Mouse (Mus musculus) stomach, postnatal 0 days (tissue): Measurements from ENCODE around the gene Zbtb20. TPM values are rescaled to one million over a fixed set of nuclear protein-coding genes. Genes with fewer than 3 reads are reported as not detected.
A peak's percentile ranks its signal among the peaks of the same experiment; 100 is the strongest.

Experiments
- ATAC-seq: fragments of 200-750 bp; cut with Nextera tagmentation; 2 replicates; pipeline ENCODE4 v1.8.0; 2017; ENCODE audit not compliant: low FRiP score, low TSS enrichment
- DNase-seq: peaks from one replicate; pipeline ENCODE4 v3.0.0-alpha.2; 2016; ENCODE audit warnings: low spot score
- H3K27ac ChIP-seq: fragments of 300-500 bp; sonication (generic); replicated peaks from 2 replicates; pipeline ENCODE4 v1.5.1; 2014; ENCODE audit warnings: mild to moderate bottlenecking, control low read depth
- H3K27me3 ChIP-seq: fragments of 300-500 bp; sonication (generic); 2 replicates; pipeline ENCODE4 v1.6.1; 2014; ENCODE audit warnings: low read length; ENCODE audit not compliant: control insufficient read depth, insufficient read depth
- H3K36me3 ChIP-seq: fragments of 300-500 bp; sonication (generic); 2 replicates; pipeline ENCODE4 v1.6.1; 2014; ENCODE audit warnings: low read length, mixed read lengths; ENCODE audit not compliant: control insufficient read depth, insufficient read depth
- H3K4me1 ChIP-seq: fragments of 300-500 bp; sonication (generic); replicated peaks from 2 replicates; pipeline ENCODE4 v1.6.1; 2014; ENCODE audit warnings: antibody characterized with exemption; ENCODE audit not compliant: control insufficient read depth, insufficient read depth
- H3K4me2 ChIP-seq: fragments of 300-500 bp; sonication (generic); replicated peaks from 2 replicates; pipeline ENCODE4 v1.6.1; 2014; ENCODE audit warnings: low read depth, mild to moderate bottlenecking, control low read depth, moderate library complexity
- H3K4me3 ChIP-seq: fragments of 300-500 bp; sonication (generic); 2 replicates; pipeline ENCODE4 v1.5.1; 2014; ENCODE audit warnings: low read depth, low read length, control low read depth
- H3K9ac ChIP-seq: fragments of 300-500 bp; sonication (generic); 2 replicates; pipeline ENCODE4 v1.6.1; 2014; ENCODE audit warnings: mild to moderate bottlenecking, low read length, control low read depth, mixed read lengths
- H3K9me3 ChIP-seq: fragments of 300-500 bp; sonication (generic); 2 replicates; pipeline ENCODE4 v1.6.1; 2016; ENCODE audit warnings: low read length; ENCODE audit not compliant: control insufficient read depth
- CTCF ChIP-seq: IDR thresholded peaks from 2 replicates; pipeline ENCODE4 v1.5.1; 2016; ENCODE audit warnings: antibody characterized with exemption, low read depth, mild to moderate bottlenecking, moderate library complexity
- EP300 ChIP-seq: optimal IDR thresholded peaks from 2 replicates; pipeline ENCODE3; 2016; ENCODE audit warnings: antibody characterized with exemption
- WGBS: fragments of 180-500 bp; shearing (Covaris S2); extraction: QIAGEN DNeasy Blood & Tissue Kit; methylation state at CpG from one replicate; pipeline ENCODE4 v1.1.7; 2014; 5-methylcytosine and 5-hydroxymethylcytosine counted together
- polyA plus RNA-seq: library from polyadenylated mRNA; unstranded; fragments of >200 nt; fragmentation: Nextera tagmentation; extraction: Ambion mirVana; gene quantifications from 2 replicates; pipeline ENCODE4 v1.2.1, GENCODE M21; 2015

The Zbtb20 gene
- polyA plus RNA-seq, 1 experiment from 2014 or later, result 15.7 TPM

DNA sequence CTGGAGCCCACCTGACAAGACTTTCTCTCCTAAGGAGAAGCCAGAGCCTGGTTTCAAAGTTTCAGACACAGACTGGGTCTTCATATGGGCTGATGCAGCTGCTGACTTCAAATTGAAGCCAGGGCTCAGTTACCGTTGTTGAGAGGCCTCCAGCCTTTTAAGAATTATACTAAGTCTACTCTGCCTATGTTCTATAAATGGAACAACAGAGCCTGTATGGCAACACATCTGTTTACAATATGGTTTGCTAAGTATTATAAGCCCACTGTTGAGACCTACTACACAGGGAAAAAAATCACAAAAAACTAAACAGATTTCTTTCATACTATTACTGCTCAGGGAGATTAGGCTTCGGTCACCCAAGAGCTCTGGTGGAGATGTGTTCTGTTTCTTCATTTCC, 12.4 kb upstream of the Zbtb20 start:
- no peaks in the 10 kb centered on the region for H3K9me3 ChIP-seq
- ATAC-seq, result no peak
- DNase-seq, result no peak
- no peak overlapping the region for H3K4me3 ChIP-seq
- no peak overlapping the region for H3K4me2 ChIP-seq
- TF ChIP-seq EP300, result no peak
- TF ChIP-seq CTCF, result no peak
- 61% methylated on average over 2 of the region's 2 CpGs for WGBS
- H3K27ac ChIP-seq, result no peak overlapping the region
- no peak overlapping the region for H3K9ac ChIP-seq
- H3K36me3 ChIP-seq, result no peaks in the 10 kb centered on the region
- H3K4me1 ChIP-seq, result no peaks in the 10 kb centered on the region
- no peaks in the 10 kb centered on the region for H3K27me3 ChIP-seq

DNA sequence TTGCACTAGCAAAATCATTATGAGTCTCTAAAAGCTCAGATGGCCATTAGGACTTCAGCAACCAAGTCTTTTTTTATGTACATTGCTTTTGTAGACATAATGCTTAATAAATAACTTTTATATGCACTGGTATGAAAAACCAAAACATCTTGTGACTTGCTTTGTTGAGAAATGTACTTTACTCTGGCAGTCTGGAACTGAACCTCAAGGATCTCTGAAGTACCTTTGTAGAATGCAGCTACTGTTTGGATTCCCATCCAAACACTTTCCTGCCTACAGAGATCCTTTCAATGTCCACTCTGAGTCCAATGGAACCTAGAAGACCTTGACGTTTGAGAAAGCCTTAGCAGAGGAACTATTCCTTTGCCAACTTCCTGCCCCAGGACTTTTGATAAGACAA, 9.6 kb upstream of the Zbtb20 start:
- WGBS, result 37% methylated on average over 1 of the region's 1 CpGs

DNA sequence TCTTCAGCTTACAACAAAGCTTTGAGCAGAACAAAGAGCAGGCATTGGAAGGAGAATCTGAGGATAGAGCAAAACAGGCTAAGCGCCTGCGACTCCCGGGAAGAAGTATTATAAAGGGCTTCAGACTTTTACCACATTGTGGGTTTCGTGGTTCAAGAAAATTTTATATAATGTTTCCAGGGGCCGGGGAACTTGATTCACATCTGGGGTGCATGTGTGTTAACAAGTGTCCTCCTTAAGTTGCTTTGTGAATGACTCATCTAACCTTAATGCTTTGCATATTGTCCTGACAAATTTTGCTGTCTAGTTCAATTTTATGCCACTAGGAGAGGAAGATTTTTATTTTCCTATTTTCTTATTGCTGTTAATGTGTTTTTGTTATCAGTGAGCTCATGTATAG, 3.6 kb upstream of the Zbtb20 start:
- Histone ChIP-seq H3K27me3 (no peaks in the 10 kb centered on the region), H3K9me3 (no peaks in the 10 kb centered on the region), H3K4me3 (no peak overlapping the region), H3K4me2 (no peak overlapping the region), H3K4me1 (no peaks in the 10 kb centered on the region), H3K9ac (no peak overlapping the region), H3K27ac (no peak overlapping the region), H3K36me3 (no peaks in the 10 kb centered on the region)
- no peak for DNase-seq
- TF ChIP-seq CTCF (no peak), EP300 (no peak)
- 89% methylated on average over 5 of the region's 5 CpGs for WGBS
- ATAC-seq, result no peak

More for the DNA sequence above, 9.6 kb upstream of the Zbtb20 start:
- no peaks in the 10 kb centered on the region for H3K4me1 ChIP-seq
- no peak overlapping the region for H3K4me3 ChIP-seq
- no peak for ATAC-seq
- H3K27ac ChIP-seq, result no peak overlapping the region
- no peak overlapping the region for H3K9ac ChIP-seq
- H3K4me2 ChIP-seq, result no peak overlapping the region
- no peak for TF ChIP-seq EP300
- no peak for TF ChIP-seq CTCF
- no peaks in the 10 kb centered on the region for H3K27me3 ChIP-seq
- no peaks in the 10 kb centered on the region for H3K9me3 ChIP-seq
- no peak for DNase-seq
- no peaks in the 10 kb centered on the region for H3K36me3 ChIP-seq

DNA sequence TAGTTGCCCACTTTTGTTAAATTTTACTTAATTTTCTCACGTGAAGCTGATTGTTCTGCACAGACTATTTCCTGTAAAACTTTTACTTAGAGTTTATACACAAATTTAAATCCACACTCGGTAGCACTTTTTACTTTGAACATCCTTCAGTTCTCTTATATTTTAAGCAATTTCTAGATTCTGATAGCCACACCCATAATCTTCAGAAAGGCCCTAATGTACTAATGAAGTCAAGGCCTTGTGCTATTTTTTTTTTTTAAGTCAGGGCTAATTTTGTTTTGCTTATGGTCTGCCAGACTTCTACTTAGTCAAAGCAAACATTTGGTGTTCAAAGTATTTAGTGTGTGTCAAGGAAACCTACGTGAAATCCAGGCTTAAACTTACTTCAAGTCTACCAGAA, 1.7 kb upstream of the Zbtb20 start:
- H3K4me1 ChIP-seq, result no peaks in the 10 kb centered on the region
- no peak for DNase-seq
- WGBS, result 39% methylated on average over 3 of the region's 3 CpGs
- no peaks in the 10 kb centered on the region for H3K27me3 ChIP-seq
- no peak overlapping the region for H3K27ac ChIP-seq
- H3K4me3 ChIP-seq, result no peak overlapping the region
- no peak overlapping the region for H3K9ac ChIP-seq
- H3K9me3 ChIP-seq, result no peaks in the 10 kb centered on the region
- H3K4me2 ChIP-seq, result no peak overlapping the region
- ATAC-seq, result no peak
- TF ChIP-seq EP300 (no peak), CTCF (no peak)
- H3K36me3 ChIP-seq, result no peaks in the 10 kb centered on the region

DNA sequence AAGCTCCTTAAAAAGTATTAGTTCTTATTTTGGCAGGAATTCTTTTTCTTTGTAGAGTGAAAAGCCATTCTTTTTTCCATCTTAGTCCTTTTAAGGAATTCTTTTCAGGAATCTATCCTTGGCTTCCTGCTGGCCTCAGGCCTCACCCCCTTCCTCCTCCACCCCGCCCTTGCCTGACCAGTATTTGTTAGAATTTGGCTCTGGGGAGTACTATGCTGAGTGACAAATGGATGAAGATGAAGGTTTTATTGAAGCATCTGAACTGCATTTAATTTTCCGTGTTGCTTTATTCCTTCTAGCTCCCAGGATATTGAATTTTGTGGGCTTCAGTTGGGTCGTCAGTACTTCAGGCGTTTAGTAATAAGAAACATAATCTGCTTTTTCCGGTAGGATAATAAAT, 1.2 kb upstream of the Zbtb20 start:
- Histone ChIP-seq H3K9me3 (no peaks in the 10 kb centered on the region), H3K4me3 (peak overlapping the region; percentile 55), H3K27me3 (no peaks in the 10 kb centered on the region), H3K27ac (peak overlapping the region; percentile 97), H3K36me3 (no peaks in the 10 kb centered on the region), H3K4me2 (peak overlapping the region; percentile 58), H3K9ac (peak overlapping the region; percentile 67), H3K4me1 (no peaks in the 10 kb centered on the region)
- DNase-seq, result peak; percentile 30
- no peak for ATAC-seq
- no peak for TF ChIP-seq EP300
- no peak for TF ChIP-seq CTCF
- 1% methylated on average over 5 of the region's 5 CpGs for WGBS

DNA sequence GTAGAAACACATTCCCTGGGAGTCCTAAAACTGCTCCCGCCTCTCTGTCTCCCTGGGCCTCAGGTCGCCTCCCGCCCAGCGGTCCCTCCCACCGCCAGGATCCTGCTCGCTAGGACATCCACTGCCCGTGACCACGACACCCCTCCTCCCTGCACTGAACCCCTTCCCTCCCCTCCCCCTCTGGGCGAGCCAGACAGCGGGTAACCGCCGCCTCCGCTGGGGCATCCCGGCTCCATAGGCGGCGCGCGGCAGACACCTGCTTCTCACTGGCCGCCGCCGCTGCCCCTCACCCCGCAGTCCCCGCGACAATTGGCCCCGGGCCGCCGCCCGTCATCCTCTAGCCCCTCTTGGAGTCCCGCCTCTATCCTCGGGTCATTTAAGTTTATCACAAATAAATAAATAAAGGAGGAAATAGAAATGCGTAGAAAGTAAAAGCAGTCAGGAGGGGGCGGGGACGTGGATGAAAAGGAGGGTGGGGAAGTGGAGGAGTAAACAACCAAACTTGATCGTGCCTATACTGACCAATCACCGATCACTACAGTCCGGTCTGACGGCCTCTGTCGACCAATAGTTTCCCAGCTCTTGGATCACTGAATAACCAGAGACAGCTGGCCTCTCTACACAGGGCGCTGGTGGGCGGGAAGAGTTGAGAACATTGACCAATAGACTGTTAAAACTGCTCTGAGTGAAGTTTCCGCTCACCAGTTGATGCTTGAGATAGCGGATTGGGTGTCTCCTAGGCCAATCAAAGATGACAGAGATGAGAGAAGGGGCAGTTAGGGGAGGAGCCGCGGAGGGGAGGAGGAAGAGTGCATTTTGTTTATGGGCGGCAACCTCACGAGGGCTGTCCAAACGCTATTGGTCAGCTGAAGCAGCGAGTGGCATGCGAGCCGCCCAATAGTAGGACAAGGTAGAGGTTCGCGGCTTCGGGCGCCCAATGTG, 500 bp upstream of the Zbtb20 start:
- TF ChIP-seq EP300 (no peak), CTCF (peak; percentile 29; the same call in 1 of the 2 replicates)
- WGBS, result under 1% methylated on average over 52 of the region's 54 CpGs
- peak; percentile 98 for ATAC-seq

More for the DNA sequence above, 500 bp upstream of the Zbtb20 start:
- peak overlapping the region; percentile 72 for H3K4me3 ChIP-seq
- H3K9me3 ChIP-seq, result no peaks in the 10 kb centered on the region
- DNase-seq, result peak; percentile 98
- H3K36me3 ChIP-seq, result no peaks in the 10 kb centered on the region
- H3K4me1 ChIP-seq, result no peaks in the 10 kb centered on the region
- peak overlapping the region; percentile 58 for H3K4me2 ChIP-seq
- H3K9ac ChIP-seq, result peak overlapping the region; percentile 67
- no peaks in the 10 kb centered on the region for H3K27me3 ChIP-seq
- peak overlapping the region; percentile 98 for H3K27ac ChIP-seq
